Mouse (Mus musculus): ENCODE measurements around the gene Arl9. TPM values are rescaled to one million over a fixed set of nuclear protein-coding genes. Genes with fewer than 3 reads are reported as not detected.
A peak's percentile ranks its signal among the peaks of the same experiment; 100 is the strongest.
"Not testable (repeated sequence)": the region's sequence is repeated elsewhere in the genome, so short reads cannot be mapped to it uniquely, and the experiment has no call there.

Arl9 gene
- polyA plus RNA-seq, 1 experiment from 2014 or later: 0.23 TPM

- CTCF ChIA-PET: no interaction called here
- in situ Hi-C loops (cut with MboI; ENCODE audit: low pct_unique_long_range_greater_than_20kb): no loop called here
- no peak for TF ChIP-seq CTCF (IDR thresholded peaks at IDR 0.05)
- ATAC-seq (peak; percentile 69), DNase-seq (ENCODE audit: low read depth, low spot score) (peak; percentile 12)
- POLR2A ChIA-PET: no interaction called here
- H3K27me3 ChIP-seq: no peaks in the 10 kb centered on the region
Measured at GRCm38 (mm10) chr5:77015544-77016482, 12.0 kb downstream of the Arl9 start, which contains the start of gene Thegl. Thegl (plus strand) TSS chr5:77016023.

- ATAC-seq: no peak
- POLR2A ChIA-PET: no interaction called here
- CTCF ChIA-PET: no interaction called here
- in situ Hi-C loops (cut with MboI; ENCODE audit: low pct_unique_long_range_greater_than_20kb): no loop called here
- H3K27me3 ChIP-seq: peaks cover 7% of the 10 kb centered on the region
- TF ChIP-seq CTCF (IDR thresholded peaks at IDR 0.05): no peak
- DNase-seq (ENCODE audit: low read depth, low spot score): no peak
Measured at GRCm38 (mm10) chr5:77028034-77028433, 24.2 kb downstream of the Arl9 start.

- in situ Hi-C loops (cut with MboI; ENCODE audit: low pct_unique_long_range_greater_than_20kb): no loop called here
- POLR2A ChIA-PET: no interaction called here
- ATAC-seq: peak; percentile 31
- TF ChIP-seq CTCF (IDR thresholded peaks at IDR 0.05): peak; percentile 71
- no peak for DNase-seq (ENCODE audit: low read depth, low spot score)
- H3K27me3 ChIP-seq: peaks cover 7% of the 10 kb centered on the region
- CTCF ChIA-PET: interaction anchor here (0.6 to 0.7 kb wide), 2 partner anchors 9 to 1815 kb away, joined by 3 read pairs; no protein-coding TSS in a partner anchor
Measured at GRCm38 (mm10) chr5:77029735-77030134, 25.9 kb downstream of the Arl9 start.

GRCm38 (mm10) chr5:77035101-77035500 is 31.2 kb downstream of the Arl9 start:
- peaks cover 11% of the 10 kb centered on the region for H3K27me3 ChIP-seq
- CTCF ChIA-PET; ATAC-seq; DNase-seq (ENCODE audit: low read depth, low spot score); POLR2A ChIA-PET; in situ Hi-C loops (cut with MboI; ENCODE audit: low pct_unique_long_range_greater_than_20kb): not testable (repeated sequence)

- ATAC-seq: no peak
- no peak for DNase-seq (ENCODE audit: low read depth, low spot score)
- H3K27me3 ChIP-seq: peaks cover 19% of the 10 kb centered on the region
- ChIA-PET POLR2A (no interaction called here), CTCF (interaction anchor here (0.6 kb wide), 1 partner anchor 9 kb away, joined by 3 read pairs; no protein-coding TSS in a partner anchor)
- in situ Hi-C loops (cut with MboI; ENCODE audit: low pct_unique_long_range_greater_than_20kb): no loop called here
- TF ChIP-seq CTCF (IDR thresholded peaks at IDR 0.05): no peak
Measured at GRCm38 (mm10) chr5:77038451-77038850, 34.6 kb downstream of the Arl9 start.

- no peak for ATAC-seq
- H3K27me3 ChIP-seq: peaks cover 24% of the 10 kb centered on the region
Measured at GRCm38 (mm10) chr5:77039391-77039790, 35.5 kb downstream of the Arl9 start.

GRCm38 (mm10) chr5:77044362-77044761 is 40.5 kb downstream of the Arl9 start:
- no peak for TF ChIP-seq CTCF (IDR thresholded peaks at IDR 0.05)
- no peak for ATAC-seq
- ChIA-PET POLR2A (no interaction called here), CTCF (interaction anchor here (1.4 kb wide), 1 partner anchor 10 kb away, joined by 3 read pairs; no protein-coding TSS in a partner anchor)
- no peak for DNase-seq (ENCODE audit: low read depth, low spot score)
- in situ Hi-C loops (cut with MboI; ENCODE audit: low pct_unique_long_range_greater_than_20kb): no loop called here
- peaks cover 22% of the 10 kb centered on the region for H3K27me3 ChIP-seq

More at GRCm38 (mm10) chr5:77039391-77039790, 35.5 kb downstream of the Arl9 start:
- no peak for TF ChIP-seq CTCF (IDR thresholded peaks at IDR 0.05)
- DNase-seq (ENCODE audit: low read depth, low spot score): no peak
- ChIA-PET POLR2A (no interaction called here), CTCF (no interaction called here)
- in situ Hi-C loops (cut with MboI; ENCODE audit: low pct_unique_long_range_greater_than_20kb): no loop called here

GRCm38 (mm10) chr5:77052616-77053015 is 48.8 kb downstream of the Arl9 start:
- ChIA-PET CTCF (no interaction called here), POLR2A (no interaction called here)
- no peak for DNase-seq (ENCODE audit: low read depth, low spot score)
- no peak for ATAC-seq
- peaks cover 9% of the 10 kb centered on the region for H3K27me3 ChIP-seq
- in situ Hi-C loops (cut with MboI; ENCODE audit: low pct_unique_long_range_greater_than_20kb): no loop called here
- no peak for TF ChIP-seq CTCF (IDR thresholded peaks at IDR 0.05)

GRCm38 (mm10) chr5:77056881-77057440 is 53.1 kb downstream of the Arl9 start:
- no peak for DNase-seq (ENCODE audit: low read depth, low spot score)
- ChIA-PET CTCF (interaction anchor here (1.4 to 1.8 kb wide), 2 partner anchors 12 to 24 kb away, joined by 4 read pairs; no protein-coding TSS in a partner anchor), POLR2A (interaction anchor here (0.6 kb wide), 1 partner anchor 511 kb away, joined by 3 read pairs; no protein-coding TSS in a partner anchor)
- ATAC-seq: no peak
- H3K27me3 ChIP-seq: peaks cover 4% of the 10 kb centered on the region
- TF ChIP-seq CTCF (IDR thresholded peaks at IDR 0.05): no peak
- in situ Hi-C loops (cut with MboI; ENCODE audit: low pct_unique_long_range_greater_than_20kb): no loop called here

Other genes starting within 250 kb of the Arl9 start
- gene Aasdh, start 98.5 kb upstream of the Arl9 start, polyA plus RNA-seq (2021): 17.1 TPM
- gene Paics, start 52.7 kb upstream of the Arl9 start, polyA plus RNA-seq (2021): 335 TPM
- gene Ppat, start 52.5 kb upstream of the Arl9 start, polyA plus RNA-seq (2021): 30.8 TPM
- 123 TPM for gene Srp72, start 29.4 kb upstream of the Arl9 start, polyA plus RNA-seq (2021)
- gene Thegl, start 12.0 kb downstream of the Arl9 start, polyA plus RNA-seq (2021): not detected
- gene Hopx, start 111.1 kb downstream of the Arl9 start, polyA plus RNA-seq (2021): not detected
- gene Spink2, start 207.4 kb downstream of the Arl9 start, polyA plus RNA-seq (2021): not detected

Data from Patski (cell line).